Mouse (Mus musculus): ENCODE data around the gene Gtdc1.

DNA sequence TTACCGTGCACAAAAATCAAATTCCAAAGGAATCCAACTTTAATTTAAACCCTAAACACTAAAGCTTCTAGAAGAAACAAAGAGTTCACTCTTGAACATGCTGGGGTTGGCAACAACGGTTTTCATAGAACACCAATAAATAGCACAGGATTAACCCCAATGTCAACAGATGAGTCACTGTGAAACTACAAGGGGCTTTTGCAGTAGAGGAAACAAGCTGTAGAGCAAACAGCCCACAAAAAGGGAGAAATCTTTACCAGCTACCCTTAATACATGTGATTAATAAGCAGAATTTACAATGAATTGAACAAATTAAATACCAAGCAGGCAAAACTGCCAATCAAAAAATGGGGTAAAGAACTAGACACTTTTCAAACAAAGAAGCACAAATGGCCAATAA, 53.7 kb downstream of the Gtdc1 start:
- TF ChIP-seq CTCF (IDR thresholded peaks at IDR 0.05; ENCODE audit: low read depth): no peak
- TF ChIP-seq EP300 (IDR thresholded peaks at IDR 0.05; ENCODE audit: low read depth): no peak

All from heart, postnatal 0 days (tissue).